Mouse (Mus musculus) stomach, embryonic 16.5 days (tissue): ENCODE results near the gene Phf12. TPM values are rescaled to one million over a fixed set of nuclear protein-coding genes. Genes with fewer than 3 reads are reported as not detected.

Experiments used
- ATAC-seq: fragments of 200-750 bp; cut with Nextera tagmentation; 2 replicates; pipeline ENCODE4 v1.8.0; 2017; ENCODE audit warnings: moderate number of reproducible peaks, moderate TSS enrichment; ENCODE audit not compliant: insufficient read depth, low FRiP score
- H3K27ac ChIP-seq: fragments of 300-500 bp; sonication (generic); 2 replicates; pipeline ENCODE4 v1.5.1; 2014; ENCODE audit warnings: low read length
- H3K27me3 ChIP-seq: fragments of 300-500 bp; sonication (generic); 2 replicates; pipeline ENCODE4 v1.6.1; 2014; ENCODE audit warnings: low read length, control low read depth, mixed read lengths; ENCODE audit not compliant: control insufficient read depth, insufficient read depth
- H3K36me3 ChIP-seq: fragments of 300-500 bp; sonication (generic); 2 replicates; pipeline ENCODE4 v1.6.1; 2014; ENCODE audit warnings: low read length; ENCODE audit not compliant: control insufficient read depth, insufficient read depth
- H3K4me1 ChIP-seq: fragments of 300-500 bp; sonication (generic); 2 replicates; pipeline ENCODE4 v1.6.1; 2014; ENCODE audit warnings: low read length, control low read depth, mixed read lengths; ENCODE audit not compliant: control insufficient read depth, insufficient read depth
- H3K4me2 ChIP-seq: fragments of 300-500 bp; sonication (generic); 2 replicates; pipeline ENCODE4 v1.6.1; 2014; ENCODE audit warnings: low read depth, low read length, mixed read lengths
- H3K4me3 ChIP-seq: fragments of 300-500 bp; sonication (generic); replicated peaks from 2 replicates; pipeline ENCODE4 v1.5.1; 2014; ENCODE audit warnings: mild to moderate bottlenecking, low read length
- H3K9ac ChIP-seq: fragments of 300-500 bp; sonication (generic); 2 replicates; pipeline ENCODE4 v1.6.1; 2014; ENCODE audit warnings: low read length
- H3K9me3 ChIP-seq: fragments of 300-500 bp; sonication (generic); replicated peaks from 2 replicates; pipeline ENCODE4 v1.6.1; 2016; ENCODE audit warnings: low read length, control low read depth; ENCODE audit not compliant: control insufficient read depth
- WGBS: fragments of 180-500 bp; shearing (Covaris S2); extraction: QIAGEN DNeasy Blood & Tissue Kit; methylation state at CpG from one replicate; pipeline ENCODE4 v1.1.7; 2014; 5-methylcytosine and 5-hydroxymethylcytosine counted together
- polyA plus RNA-seq: library from polyadenylated mRNA; unstranded; fragments of >200 nt; fragmentation: Nextera tagmentation; extraction: Ambion mirVana; gene quantifications from 2 replicates; pipeline ENCODE4 v1.2.1, GENCODE M21; 2015

Gene Phf12
- polyA plus RNA-seq: 10.9 and 11.5 TPM in 2 replicates

GRCm38 (mm10) chr11:77982441-77982905, at the start of gene Phf12:
Phf12 (plus strand) TSS chr11:77982754.
- Histone ChIP-seq H3K36me3 (no peaks in the 10 kb centered on the region), H3K9ac (peak within 1 kb of the TSS; percentile 100), H3K27ac (peak within 1 kb of the TSS; percentile 99), H3K9me3 (no peaks in the 10 kb centered on the region), H3K4me2 (peak within 1 kb of the TSS; percentile 91), H3K4me1 (peaks cover 15% of the 10 kb centered on the region), H3K27me3 (no peaks in the 10 kb centered on the region), H3K4me3 (peak within 1 kb of the TSS; percentile 100)
- ATAC-seq: peak; percentile 92
- WGBS: under 1% methylated on average over 62 of the region's 62 CpGs

- Histone ChIP-seq H3K27me3 (peaks cover 48% of the 10 kb centered on the region), H3K4me3 (no peak overlapping the region), H3K9me3 (no peaks in the 10 kb centered on the region), H3K36me3 (no peaks in the 10 kb centered on the region), H3K9ac (no peak overlapping the region), H3K4me1 (peaks cover 8% of the 10 kb centered on the region; the same call in 1 of the 2 replicates), H3K27ac (no peak overlapping the region), H3K4me2 (no peak overlapping the region)
- no peak for ATAC-seq
- 4% methylated on average over 4 of the region's 4 CpGs for WGBS
Measured at GRCm38 (mm10) chr11:77934111-77934521, 48.4 kb upstream of the Phf12 start.

- Histone ChIP-seq H3K9me3 (no peaks in the 10 kb centered on the region), H3K27ac (no peak overlapping the region), H3K4me2 (no peak overlapping the region), H3K4me1 (peaks cover 8% of the 10 kb centered on the region; the same call in 1 of the 2 replicates), H3K9ac (no peak overlapping the region), H3K36me3 (no peaks in the 10 kb centered on the region), H3K27me3 (peaks cover 48% of the 10 kb centered on the region), H3K4me3 (no peak overlapping the region)
- no peak for ATAC-seq
- WGBS: 53% methylated on average over 5 of the region's 5 CpGs
Measured at GRCm38 (mm10) chr11:77934568-77935311, 47.8 kb upstream of the Phf12 start.

GRCm38 (mm10) chr11:77936846-77937245, 45.7 kb upstream of the Phf12 start:
- Histone ChIP-seq H3K9ac (no peak overlapping the region), H3K36me3 (no peaks in the 10 kb centered on the region), H3K4me3 (no peak overlapping the region), H3K4me1 (no peaks in the 10 kb centered on the region), H3K9me3 (no peaks in the 10 kb centered on the region), H3K27ac (no peak overlapping the region), H3K27me3 (peaks cover 37% of the 10 kb centered on the region), H3K4me2 (no peak overlapping the region)
- no peak for ATAC-seq
- 5% methylated on average over 8 of the region's 8 CpGs for WGBS

- Histone ChIP-seq H3K27me3 (peaks cover 27% of the 10 kb centered on the region), H3K27ac (no peak overlapping the region), H3K9ac (no peak overlapping the region), H3K36me3 (no peaks in the 10 kb centered on the region), H3K9me3 (no peaks in the 10 kb centered on the region), H3K4me2 (no peak overlapping the region), H3K4me1 (no peaks in the 10 kb centered on the region), H3K4me3 (no peak overlapping the region)
- WGBS: 13% methylated on average over 4 of the region's 4 CpGs
- no peak for ATAC-seq
Measured at GRCm38 (mm10) chr11:77937649-77938410, 44.7 kb upstream of the Phf12 start.

GRCm38 (mm10) chr11:77942230-77942629, 40.3 kb upstream of the Phf12 start:
- no peaks in the 10 kb centered on the region for H3K36me3 ChIP-seq
- H3K9ac ChIP-seq: no peak overlapping the region
- no peaks in the 10 kb centered on the region for H3K9me3 ChIP-seq
- ATAC-seq: no peak
- H3K4me2 ChIP-seq: no peak overlapping the region
- no peaks in the 10 kb centered on the region for H3K4me1 ChIP-seq
- 15% methylated on average over 5 of the region's 5 CpGs for WGBS
- H3K27ac ChIP-seq: no peak overlapping the region
- no peak overlapping the region for H3K4me3 ChIP-seq
- no peaks in the 10 kb centered on the region; the same call in none of the 2 replicates for H3K27me3 ChIP-seq

GRCm38 (mm10) chr11:77947860-77948259, 34.7 kb upstream of the Phf12 start:
- ATAC-seq: no peak
- Histone ChIP-seq H3K4me2 (no peak overlapping the region), H3K27ac (no peak overlapping the region), H3K4me3 (no peak overlapping the region), H3K4me1 (no peaks in the 10 kb centered on the region), H3K9me3 (no peaks in the 10 kb centered on the region), H3K9ac (no peak overlapping the region), H3K27me3 (peaks cover 9% of the 10 kb centered on the region), H3K36me3 (no peaks in the 10 kb centered on the region)
- WGBS: 4% methylated on average over 9 of the region's 9 CpGs

GRCm38 (mm10) chr11:77950125-77950685, 32.3 kb upstream of the Phf12 start:
- Histone ChIP-seq H3K4me2 (no peak overlapping the region), H3K9ac (no peak overlapping the region), H3K36me3 (no peaks in the 10 kb centered on the region), H3K9me3 (no peaks in the 10 kb centered on the region), H3K4me1 (no peaks in the 10 kb centered on the region), H3K27me3 (peaks cover 9% of the 10 kb centered on the region), H3K4me3 (no peak overlapping the region), H3K27ac (no peak overlapping the region)
- 26% methylated on average over 12 of the region's 12 CpGs for WGBS
- ATAC-seq: no peak

- Histone ChIP-seq H3K27ac (no peak overlapping the region), H3K4me3 (no peak overlapping the region), H3K9me3 (no peaks in the 10 kb centered on the region), H3K36me3 (no peaks in the 10 kb centered on the region), H3K9ac (no peak overlapping the region), H3K4me2 (no peak overlapping the region), H3K27me3 (peaks cover 9% of the 10 kb centered on the region), H3K4me1 (no peaks in the 10 kb centered on the region)
- WGBS: 62% methylated on average over 5 of the region's 5 CpGs
- no peak for ATAC-seq
Measured at GRCm38 (mm10) chr11:77950797-77951228, 31.7 kb upstream of the Phf12 start.
